Mouse (Mus musculus): Measurements from ENCODE around the gene Olfr313. TPM values are rescaled to one million over a fixed set of nuclear protein-coding genes. Genes with fewer than 3 reads are reported as not detected.
"Not testable (repeated sequence)": the region's sequence is repeated elsewhere in the genome, so short reads cannot be mapped to it uniquely, and the experiment has no call there.

Olfr313 gene
- polyA plus RNA-seq (2012; rRNA removed), result not detected in 2 replicates
- not detected in 2 replicates for polyA plus RNA-seq (2014; fragmentation: Nextera tagmentation; extraction: Ambion mirVana)

DNA sequence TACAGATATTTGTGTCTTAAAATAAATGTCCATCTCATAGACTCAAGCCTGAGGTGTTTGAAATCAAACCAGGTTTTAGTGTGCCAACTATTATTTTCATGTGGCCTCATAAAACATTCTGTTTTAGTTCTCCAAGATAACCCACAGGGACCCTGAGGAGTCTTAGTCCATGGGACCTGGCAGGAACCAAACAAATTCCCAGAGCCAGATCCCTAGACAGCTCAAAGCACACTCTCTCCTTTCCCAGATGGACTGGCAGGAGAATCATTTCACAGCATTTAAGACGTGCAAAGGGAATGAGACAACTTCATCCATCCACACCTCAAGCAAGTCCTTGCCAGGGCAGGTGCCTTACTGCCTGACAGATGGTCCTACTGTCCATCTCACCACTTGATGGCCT lies at the start of gene Olfr313:
Gene Olfr313 (plus strand): TSS at position 301 of the 400 bp plus-strand sequence.
- not testable (repeated sequence) for H3K27ac ChIP-seq; ATAC-seq (ENCODE audit: insufficient read depth)
- WGBS (ENCODE audit: insufficient replicate concordance), result 26% methylated on average over 1 of the region's 1 CpGs

GRCm38 (mm10) chr11:58772888-58773287 lies 41.9 kb upstream of the Olfr313 start, which contains the start of gene Olfr315:
Olfr315 (plus strand) TSS chr11:58773188.
- Histone ChIP-seq H3K27me3 (ENCODE audit: control insufficient read depth, insufficient read depth, low read length) (no peaks in the 10 kb centered on the region), H3K9me3 (ENCODE audit: control insufficient read depth, low read length) (no peaks in the 10 kb centered on the region), H3K4me3 (ENCODE audit: insufficient read depth in 1 of 2, low read depth in 2 of 2, low read length in 2 of 2) (no peak within 1 kb of the TSS), H3K4me2 (ENCODE audit: low read depth) (no peak within 1 kb of the TSS), H3K4me1 (replicated peaks; ENCODE audit: control insufficient read depth in 2 of 2, insufficient read depth in 2 of 2, low read length in 1 of 2) (no peaks in the 10 kb centered on the region), H3K9ac (replicated peaks) (no peak within 1 kb of the TSS), H3K27ac (no peak within 1 kb of the TSS), H3K36me3 (replicated peaks; ENCODE audit: control insufficient read depth, insufficient read depth, low read depth) (no peaks in the 10 kb centered on the region)
- DNase-seq (ENCODE audit: low read depth in 3 of 3, low spot score in 3 of 3), result no peak
- no peak for TF ChIP-seq CTCF (IDR thresholded peaks at IDR 0.05; ENCODE audit: low read depth)
- no peak for TF ChIP-seq EP300 (IDR thresholded peaks at IDR 0.05; ENCODE audit: low read depth)
- no peak for ATAC-seq (ENCODE audit: insufficient read depth)

More for the DNA sequence above, at the start of gene Olfr313:
- not testable (repeated sequence) for H3K9ac ChIP-seq (replicated peaks); H3K4me1 ChIP-seq (replicated peaks; ENCODE audit: control insufficient read depth in 2 of 2, insufficient read depth in 2 of 2, low read length in 1 of 2); H3K4me2 ChIP-seq (ENCODE audit: low read depth); H3K9me3 ChIP-seq (ENCODE audit: control insufficient read depth, low read length); H3K27me3 ChIP-seq (ENCODE audit: control insufficient read depth, insufficient read depth, low read length); H3K4me3 ChIP-seq (ENCODE audit: insufficient read depth in 1 of 2, low read depth in 2 of 2, low read length in 2 of 2); DNase-seq (ENCODE audit: low read depth in 3 of 3, low spot score in 3 of 3); H3K36me3 ChIP-seq (replicated peaks; ENCODE audit: control insufficient read depth, insufficient read depth, low read depth)

- no peak within 1 kb of the TSS for H3K27ac ChIP-seq
- no peaks in the 10 kb centered on the region for H3K27me3 ChIP-seq (ENCODE audit: control insufficient read depth, insufficient read depth, low read length)
- TF ChIP-seq EP300 (IDR thresholded peaks at IDR 0.05; ENCODE audit: low read depth), result no peak
- no peaks in the 10 kb centered on the region for H3K36me3 ChIP-seq (replicated peaks; ENCODE audit: control insufficient read depth, insufficient read depth, low read depth)
- ATAC-seq (ENCODE audit: insufficient read depth) (no peak), DNase-seq (ENCODE audit: low read depth in 3 of 3, low spot score in 3 of 3) (no peak)
- H3K9me3 ChIP-seq (ENCODE audit: control insufficient read depth, low read length), result no peaks in the 10 kb centered on the region
- WGBS (ENCODE audit: insufficient replicate concordance), result 49% methylated on average over 6 of the region's 6 CpGs
- H3K4me2 ChIP-seq (ENCODE audit: low read depth), result no peak within 1 kb of the TSS
- no peak within 1 kb of the TSS for H3K4me3 ChIP-seq (ENCODE audit: insufficient read depth in 1 of 2, low read depth in 2 of 2, low read length in 2 of 2)
- H3K9ac ChIP-seq (replicated peaks), result no peak within 1 kb of the TSS
- H3K4me1 ChIP-seq (replicated peaks; ENCODE audit: control insufficient read depth in 2 of 2, insufficient read depth in 2 of 2, low read length in 1 of 2), result no peaks in the 10 kb centered on the region
Measured at GRCm38 (mm10) chr11:58782480-58783089, 32.2 kb upstream of the Olfr313 start, which contains the start of gene Olfr314. Olfr314 (plus strand) TSS chr11:58782952.

- no peaks in the 10 kb centered on the region for H3K36me3 ChIP-seq (replicated peaks; ENCODE audit: control insufficient read depth, insufficient read depth, low read depth)
- TF ChIP-seq CTCF (IDR thresholded peaks at IDR 0.05; ENCODE audit: low read depth) (no peak), EP300 (IDR thresholded peaks at IDR 0.05; ENCODE audit: low read depth) (no peak)
- no peaks in the 10 kb centered on the region for H3K9me3 ChIP-seq (ENCODE audit: control insufficient read depth, low read length)
- no peak overlapping the region for H3K4me2 ChIP-seq (ENCODE audit: low read depth)
- no peaks in the 10 kb centered on the region for H3K27me3 ChIP-seq (ENCODE audit: control insufficient read depth, insufficient read depth, low read length)
- DNase-seq (ENCODE audit: low read depth in 3 of 3, low spot score in 3 of 3) (no peak), ATAC-seq (ENCODE audit: insufficient read depth) (no peak)
- H3K9ac ChIP-seq (replicated peaks), result no peak overlapping the region
- 62% methylated on average over 2 of the region's 2 CpGs for WGBS (ENCODE audit: insufficient replicate concordance)
- H3K27ac ChIP-seq, result no peak overlapping the region
- H3K4me3 ChIP-seq (ENCODE audit: insufficient read depth in 1 of 2, low read depth in 2 of 2, low read length in 2 of 2), result no peak overlapping the region
- no peaks in the 10 kb centered on the region for H3K4me1 ChIP-seq (replicated peaks; ENCODE audit: control insufficient read depth in 2 of 2, insufficient read depth in 2 of 2, low read length in 1 of 2)
Measured at GRCm38 (mm10) chr11:58784182-58784581, 30.6 kb upstream of the Olfr313 start.

- no peak for ATAC-seq (ENCODE audit: insufficient read depth)
- WGBS (ENCODE audit: insufficient replicate concordance), result 67% methylated on average over 10 of the region's 10 CpGs
- Histone ChIP-seq H3K4me1 (replicated peaks; ENCODE audit: control insufficient read depth in 2 of 2, insufficient read depth in 2 of 2, low read length in 1 of 2) (no peaks in the 10 kb centered on the region), H3K4me3 (ENCODE audit: insufficient read depth in 1 of 2, low read depth in 2 of 2, low read length in 2 of 2) (no peak overlapping the region), H3K9ac (replicated peaks) (no peak overlapping the region), H3K9me3 (ENCODE audit: control insufficient read depth, low read length) (no peaks in the 10 kb centered on the region), H3K27me3 (ENCODE audit: control insufficient read depth, insufficient read depth, low read length) (no peaks in the 10 kb centered on the region), H3K4me2 (ENCODE audit: low read depth) (no peak overlapping the region), H3K36me3 (replicated peaks; ENCODE audit: control insufficient read depth, insufficient read depth, low read depth) (no peaks in the 10 kb centered on the region), H3K27ac (no peak overlapping the region)
- TF ChIP-seq CTCF (IDR thresholded peaks at IDR 0.05; ENCODE audit: low read depth), result no peak
- no peak for TF ChIP-seq EP300 (IDR thresholded peaks at IDR 0.05; ENCODE audit: low read depth)
- DNase-seq (ENCODE audit: low read depth in 3 of 3, low spot score in 3 of 3), result no peak
Measured at GRCm38 (mm10) chr11:58787651-58788050, 27.1 kb upstream of the Olfr313 start.
